Mouse (Mus musculus) intestine, embryonic 15.5 days (tissue): Measurements from ENCODE around the gene Hepacam. TPM values are rescaled to one million over a fixed set of nuclear protein-coding genes. Genes with fewer than 3 reads are reported as not detected.

Experiments used
- ATAC-seq: fragments of 200-750 bp; cut with Nextera tagmentation; 2 replicates; pipeline ENCODE4 v1.8.0; 2017; ENCODE audit warnings: moderate TSS enrichment, moderate library complexity
- H3K27ac ChIP-seq: fragments of 300-500 bp; sonication (generic); 2 replicates; pipeline ENCODE4 v1.5.1; 2015; ENCODE audit warnings: mild to moderate bottlenecking, inconsistent platforms
- H3K27me3 ChIP-seq: fragments of 300-500 bp; sonication (generic); replicated peaks from 2 replicates; pipeline ENCODE4 v1.6.1; 2015; ENCODE audit warnings: inconsistent platforms
- H3K36me3 ChIP-seq: fragments of 300-500 bp; sonication (generic); 2 replicates; pipeline ENCODE4 v1.6.1; 2015; ENCODE audit warnings: inconsistent platforms
- H3K4me1 ChIP-seq: fragments of 300-500 bp; sonication (generic); replicated peaks from 2 replicates; pipeline ENCODE4 v1.6.1; 2015; ENCODE audit warnings: inconsistent platforms
- H3K4me2 ChIP-seq: fragments of 300-500 bp; sonication (generic); replicated peaks from 2 replicates; pipeline ENCODE4 v1.6.1; 2015; ENCODE audit warnings: mild to moderate bottlenecking, inconsistent platforms
- H3K4me3 ChIP-seq: fragments of 300-500 bp; sonication (generic); replicated peaks from 2 replicates; pipeline ENCODE4 v1.5.1; 2015; ENCODE audit warnings: inconsistent platforms
- H3K9ac ChIP-seq: fragments of 300-500 bp; sonication (generic); 2 replicates; pipeline ENCODE4 v1.6.1; 2015; ENCODE audit warnings: inconsistent platforms
- H3K9me3 ChIP-seq: fragments of 300-500 bp; sonication (generic); 2 replicates; pipeline ENCODE4 v1.6.1; 2016; ENCODE audit warnings: inconsistent platforms
- WGBS: fragments of 180-500 bp; shearing (Covaris S2); methylation state at CpG from one replicate; pipeline ENCODE4 v1.1.7; 2015; 5-methylcytosine and 5-hydroxymethylcytosine counted together
- polyA plus RNA-seq: library from polyadenylated mRNA; unstranded; fragments of >200 nt; fragmentation: Nextera tagmentation; extraction: Ambion mirVana; gene quantifications from 2 replicates; pipeline ENCODE4 v1.2.1, GENCODE M21; 2015

Hepacam gene
- polyA plus RNA-seq, 1 experiment from 2014 or later: 0.08 TPM

- 49% methylated on average over 8 of the region's 8 CpGs for WGBS
- no peaks in the 10 kb centered on the region for H3K4me1 ChIP-seq
- no peak overlapping the region for H3K4me2 ChIP-seq
- no peaks in the 10 kb centered on the region for H3K36me3 ChIP-seq
- H3K9me3 ChIP-seq: no peaks in the 10 kb centered on the region
- no peak overlapping the region for H3K27ac ChIP-seq
- no peak for ATAC-seq
- no peak overlapping the region for H3K9ac ChIP-seq
- H3K27me3 ChIP-seq: no peaks in the 10 kb centered on the region
- no peak overlapping the region for H3K4me3 ChIP-seq
These were observed 26.5 kb downstream of the Hepacam start for GRCm38 (mm10) chr9:37393482-37394131.

- H3K4me1 ChIP-seq: no peaks in the 10 kb centered on the region
- WGBS: 78% methylated on average over 2 of the region's 2 CpGs
- H3K9me3 ChIP-seq: no peaks in the 10 kb centered on the region
- H3K9ac ChIP-seq: no peak overlapping the region
- H3K27ac ChIP-seq: no peak overlapping the region
- no peak overlapping the region for H3K4me2 ChIP-seq
- no peaks in the 10 kb centered on the region for H3K36me3 ChIP-seq
- no peak overlapping the region for H3K4me3 ChIP-seq
- no peak for ATAC-seq
- H3K27me3 ChIP-seq: no peaks in the 10 kb centered on the region
These were observed 33.4 kb downstream of the Hepacam start for GRCm38 (mm10) chr9:37400585-37400984.

- ATAC-seq: no peak
- H3K4me3 ChIP-seq: peak within 1 kb of the TSS; percentile 19
- no peaks in the 10 kb centered on the region for H3K4me1 ChIP-seq
- no peaks in the 10 kb centered on the region for H3K27me3 ChIP-seq
- 20% methylated on average over 7 of the region's 7 CpGs for WGBS
- no peaks in the 10 kb centered on the region for H3K36me3 ChIP-seq
- H3K9me3 ChIP-seq: no peaks in the 10 kb centered on the region
- H3K4me2 ChIP-seq: no peak within 1 kb of the TSS
- H3K9ac ChIP-seq: no peak within 1 kb of the TSS
- H3K27ac ChIP-seq: 0 out of 2 replicates have a peak within 1 kb of the TSS, but pooled peaks have one; percentile 36
These were observed 34.7 kb downstream of the Hepacam start, which contains the start of gene Robo4 for GRCm38 (mm10) chr9:37401802-37402201. Gene Robo4 (plus strand): TSS chr9:37401897.

GRCm38 (mm10) chr9:37402501-37402900 lies 35.4 kb downstream of the Hepacam start:
- Histone ChIP-seq H3K4me3 (peak overlapping the region; percentile 19), H3K27me3 (no peaks in the 10 kb centered on the region), H3K4me2 (no peak overlapping the region), H3K27ac (no peak overlapping the region), H3K9me3 (no peaks in the 10 kb centered on the region), H3K36me3 (no peaks in the 10 kb centered on the region), H3K4me1 (no peaks in the 10 kb centered on the region), H3K9ac (no peak overlapping the region)
- no peak for ATAC-seq
- WGBS: 83% methylated on average over 7 of the region's 7 CpGs

GRCm38 (mm10) chr9:37403011-37403410 lies 35.9 kb downstream of the Hepacam start:
- Histone ChIP-seq H3K4me2 (0 out of 2 replicates have a peak overlapping the region, but pooled peaks have one; percentile 17), H3K27me3 (0 out of 2 replicates have a peak, but pooled peaks cover 4% of the 10 kb centered on the region), H3K4me1 (no peaks in the 10 kb centered on the region), H3K4me3 (peak overlapping the region; percentile 19; the same call in 1 of the 2 replicates), H3K36me3 (no peaks in the 10 kb centered on the region), H3K9me3 (no peaks in the 10 kb centered on the region), H3K27ac (no peak overlapping the region), H3K9ac (no peak overlapping the region)
- no peak for ATAC-seq
- WGBS: 84% methylated on average over 7 of the region's 7 CpGs

GRCm38 (mm10) chr9:37406372-37406771 lies 39.2 kb downstream of the Hepacam start:
- Histone ChIP-seq H3K27ac (no peak overlapping the region), H3K27me3 (peaks cover 6% of the 10 kb centered on the region; the same call in 1 of the 2 replicates), H3K9ac (no peak overlapping the region), H3K9me3 (no peaks in the 10 kb centered on the region), H3K4me3 (no peak overlapping the region), H3K36me3 (no peaks in the 10 kb centered on the region), H3K4me2 (no peak overlapping the region), H3K4me1 (no peaks in the 10 kb centered on the region)
- WGBS: 0% methylated on average over 1 of the region's 1 CpGs
- ATAC-seq: no peak

GRCm38 (mm10) chr9:37407850-37408502 lies 40.8 kb downstream of the Hepacam start:
- Histone ChIP-seq H3K4me3 (no peak overlapping the region), H3K4me1 (no peaks in the 10 kb centered on the region), H3K36me3 (no peaks in the 10 kb centered on the region), H3K27me3 (peaks cover 6% of the 10 kb centered on the region; the same call in 1 of the 2 replicates), H3K4me2 (peak overlapping the region; percentile 30; the same call in 1 of the 2 replicates), H3K27ac (no peak overlapping the region), H3K9ac (no peak overlapping the region), H3K9me3 (no peaks in the 10 kb centered on the region)
- 20% methylated on average over 19 of the region's 19 CpGs for WGBS
- ATAC-seq: no peak

GRCm38 (mm10) chr9:37409698-37410445 lies 42.7 kb downstream of the Hepacam start:
- ATAC-seq: no peak
- Histone ChIP-seq H3K4me1 (no peaks in the 10 kb centered on the region), H3K27ac (no peak overlapping the region), H3K36me3 (no peaks in the 10 kb centered on the region), H3K9me3 (no peaks in the 10 kb centered on the region), H3K4me3 (no peak overlapping the region), H3K9ac (no peak overlapping the region), H3K4me2 (no peak overlapping the region), H3K27me3 (peaks cover 6% of the 10 kb centered on the region; the same call in 1 of the 2 replicates)
- 68% methylated on average over 8 of the region's 8 CpGs for WGBS

- 49% methylated on average over 3 of the region's 3 CpGs for WGBS
- Histone ChIP-seq H3K4me1 (no peaks in the 10 kb centered on the region), H3K36me3 (no peaks in the 10 kb centered on the region), H3K27me3 (peaks cover 3% of the 10 kb centered on the region; the same call in 1 of the 2 replicates), H3K27ac (no peak overlapping the region), H3K4me2 (no peak overlapping the region), H3K4me3 (no peak overlapping the region), H3K9me3 (no peaks in the 10 kb centered on the region), H3K9ac (no peak overlapping the region)
- no peak for ATAC-seq
These were observed 45.8 kb downstream of the Hepacam start for GRCm38 (mm10) chr9:37412989-37413388.

GRCm38 (mm10) chr9:37414666-37415065 lies 47.5 kb downstream of the Hepacam start:
- H3K27ac ChIP-seq: no peak overlapping the region
- 71% methylated on average over 3 of the region's 3 CpGs for WGBS
- H3K4me1 ChIP-seq: no peaks in the 10 kb centered on the region
- no peak for ATAC-seq
- H3K4me3 ChIP-seq: no peak overlapping the region
- no peaks in the 10 kb centered on the region for H3K36me3 ChIP-seq
- H3K9ac ChIP-seq: no peak overlapping the region
- H3K9me3 ChIP-seq: no peaks in the 10 kb centered on the region
- no peak overlapping the region for H3K4me2 ChIP-seq
- H3K27me3 ChIP-seq: 0 out of 2 replicates have a peak, but pooled peaks cover under 1% of the 10 kb centered on the region

- H3K9me3 ChIP-seq: no peaks in the 10 kb centered on the region
- H3K4me1 ChIP-seq: peaks cover 4% of the 10 kb centered on the region; the same call in 1 of the 2 replicates
- no peak overlapping the region for H3K4me3 ChIP-seq
- no peak overlapping the region for H3K27ac ChIP-seq
- 71% methylated on average over 4 of the region's 4 CpGs for WGBS
- H3K9ac ChIP-seq: no peak overlapping the region
- ATAC-seq: no peak
- H3K4me2 ChIP-seq: no peak overlapping the region
- no peaks in the 10 kb centered on the region for H3K36me3 ChIP-seq
- H3K27me3 ChIP-seq: 0 out of 2 replicates have a peak, but pooled peaks cover 4% of the 10 kb centered on the region
These were observed 51.6 kb downstream of the Hepacam start for GRCm38 (mm10) chr9:37418791-37419190.

GRCm38 (mm10) chr9:37420676-37421075 lies 53.5 kb downstream of the Hepacam start:
- under 1% methylated on average over 27 of the region's 27 CpGs for WGBS
- Histone ChIP-seq H3K27me3 (0 out of 2 replicates have a peak, but pooled peaks cover 4% of the 10 kb centered on the region), H3K9me3 (no peaks in the 10 kb centered on the region), H3K4me2 (peak overlapping the region; percentile 73), H3K27ac (no peak overlapping the region), H3K36me3 (no peaks in the 10 kb centered on the region), H3K4me1 (peaks cover 4% of the 10 kb centered on the region; the same call in 1 of the 2 replicates), H3K4me3 (peak overlapping the region; percentile 34), H3K9ac (no peak overlapping the region)
- peak; percentile 95 for ATAC-seq
